In genomic region chr6:64799306-64800001, GRCm38 (mm10) we compare ENCODE assay signal across 8 mouse cellular contexts.
A peak's percentile ranks its signal among the peaks of the same experiment; 100 is the strongest.
DNase-seq lines count a peak whose midpoint lies in the region; ATAC-seq and TF ChIP-seq lines count a peak whose summit lies in the region.

No protein-coding gene starts in this region.

- peaks cover 6% of the 10 kb centered on the region for H3K27me3 ChIP-seq in megakaryocyte, embryonic 14.5 days (replicated peaks)
- no peaks in the 10 kb centered on the region for H3K27me3 ChIP-seq in limb, embryonic 11.5 days (ENCODE audit: control insufficient read depth, insufficient read depth, low read length)
- no peaks in the 10 kb centered on the region for H3K27me3 ChIP-seq in small intestine, adult 2 months (ENCODE audit: control insufficient read depth, insufficient read depth, low read length)

- no peaks in the 10 kb centered on the region for H3K36me3 ChIP-seq in megakaryocyte, embryonic 14.5 days (replicated peaks; ENCODE audit: low read length)
- H3K36me3 ChIP-seq in limb, embryonic 11.5 days (ENCODE audit: control insufficient read depth, insufficient read depth, low read length) = no peaks in the 10 kb centered on the region
- no peaks in the 10 kb centered on the region for H3K36me3 ChIP-seq in small intestine, adult 2 months (ENCODE audit: control insufficient read depth, insufficient read depth, low read length)

- TF ChIP-seq POLR2A in small intestine, adult 2 months (IDR thresholded peaks at IDR 0.05; ENCODE audit: low read depth, low read length) = no peak

- H3K9me3 ChIP-seq in megakaryocyte, embryonic 14.5 days = no peaks in the 10 kb centered on the region
- no peaks in the 10 kb centered on the region for H3K9me3 ChIP-seq in limb, embryonic 11.5 days (ENCODE audit: control insufficient read depth, low read length)

- WGBS in limb, embryonic 11.5 days = 8% methylated on average over 22 of the region's 22 CpGs
- 12% methylated on average over 22 of the region's 22 CpGs for WGBS in small intestine, adult 2 months

- DNase-seq in frontal cortex, postnatal 25 days (ENCODE audit: low spot score in 2 of 2) = no peak
- DNase-seq in limb, embryonic 11.5 days (ENCODE audit: low spot score) = peak; percentile 53
- no peak for DNase-seq in urinary bladder, postnatal 14 days (ENCODE audit: low spot score)
- DNase-seq in right cerebral cortex, postnatal 25 days = no peak

- peak overlapping the region; percentile 70 for H3K4me3 ChIP-seq in megakaryocyte, embryonic 14.5 days (replicated peaks)
- peak overlapping the region; percentile 28 for H3K4me3 ChIP-seq in limb, embryonic 11.5 days (ENCODE audit: low read depth, low read length)
- H3K4me3 ChIP-seq in small intestine, adult 2 months (ENCODE audit: low read depth, low read length) = peak overlapping the region; percentile 35

- peaks cover 5% of the 10 kb centered on the region; the same call in 1 of the 2 replicates for H3K4me1 ChIP-seq in megakaryocyte, embryonic 14.5 days
- no peaks in the 10 kb centered on the region for H3K4me1 ChIP-seq in limb, embryonic 11.5 days (ENCODE audit: control insufficient read depth, insufficient read depth, low read length)
- H3K4me1 ChIP-seq in small intestine, adult 2 months (ENCODE audit: control insufficient read depth, insufficient read depth, insufficient read length, low read length) = peaks cover 3% of the 10 kb centered on the region; the same call in 1 of the 2 replicates

- no peak overlapping the region for H3K9ac ChIP-seq in limb, embryonic 11.5 days (ENCODE audit: low read length)

- H3K4me2 ChIP-seq in limb, embryonic 11.5 days (ENCODE audit: low read depth, severe bottlenecking) = peak overlapping the region; percentile 44

- TF ChIP-seq CTCF in small intestine, adult 2 months (IDR thresholded peaks at IDR 0.05; ENCODE audit: extremely low read depth, insufficient read length, insufficient replicate concordance, low read depth, low read length) = no peak

- H3K27ac ChIP-seq in limb, embryonic 11.5 days (replicated peaks; ENCODE audit: low read depth, low read length) = no peak overlapping the region
- H3K27ac ChIP-seq in small intestine, adult 2 months (ENCODE audit: insufficient read depth, low read depth, low read length) = no peak overlapping the region

- peak; percentile 50; the same call in 1 of the 2 replicates for ATAC-seq in frontal cortex, adult (ENCODE audit: low TSS enrichment)
- no peak for ATAC-seq in megakaryocyte, adult 5-6 weeks (ENCODE audit: poor library complexity, severe bottlenecking)
- ATAC-seq in limb, embryonic 11.5 days (ENCODE audit: insufficient number of reproducible peaks, low FRiP score, low TSS enrichment, low read depth) = peak; percentile 71; the same call in 1 of the 2 replicates
